8 mouse cellular contexts compared by ENCODE assay signal in the genomic region with DNA sequence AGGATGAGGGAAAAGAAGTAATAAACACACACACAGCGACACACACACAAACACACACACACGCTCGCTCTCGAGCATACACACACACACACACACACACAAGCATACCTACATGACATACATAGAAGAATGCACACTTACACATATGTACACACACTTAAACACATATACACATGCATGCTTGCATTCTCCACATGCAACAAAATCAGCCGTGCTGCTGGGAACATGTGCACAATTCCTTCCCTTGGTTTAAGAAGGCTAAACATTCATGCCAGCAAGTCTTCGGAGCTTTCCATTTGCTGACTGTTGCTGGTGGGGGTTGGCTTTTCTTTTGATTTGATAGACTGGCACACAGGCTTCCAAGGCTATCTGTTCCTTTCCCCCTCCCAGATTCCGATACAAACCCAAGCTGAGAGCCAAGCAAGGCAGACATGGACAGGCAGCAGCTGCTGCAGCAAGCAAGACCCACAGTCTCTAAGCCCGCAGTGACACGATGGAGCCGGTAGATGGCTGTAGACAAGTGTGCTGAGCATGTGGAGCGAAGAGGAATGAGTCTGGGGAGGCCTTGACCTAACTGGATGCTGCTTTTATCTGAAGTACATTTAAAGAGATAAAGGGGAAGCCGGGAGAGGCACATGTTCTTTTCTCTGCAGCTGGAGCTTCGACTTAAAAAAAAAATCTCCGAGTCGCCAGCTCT.
DNase-seq lines count a peak whose midpoint lies in the region; ATAC-seq lines count a peak whose summit lies in the region.

No protein-coding gene starts in this region.

- H3K27me3 ChIP-seq in lung, embryonic 15.5 days = no peaks in the 10 kb centered on the region

- H3K4me1 ChIP-seq in lung, embryonic 15.5 days = no peaks in the 10 kb centered on the region

- peak; percentile 71 for DNase-seq in ES-CJ7 (ENCODE audit: low read depth, low spot score)
- peak; percentile 60 to 71 for DNase-seq in cerebellum, adult 18-20 months
- peak; percentile 33 to 76 for DNase-seq in frontal cortex, adult 2 months (ENCODE audit: extremely low spot score in 1 of 2, low spot score in 1 of 2)
- peak; percentile 76 for DNase-seq in heart, postnatal 4 days
- peak; percentile 61 to 64 for DNase-seq in layer of hippocampus, adult 8-10 months (ENCODE audit: low spot score in 2 of 2)
- DNase-seq in retina, embryonic 14.5 days (ENCODE audit: low spot score) = peak; percentile 83
- no peak for DNase-seq in spleen, adult 12 weeks (ENCODE audit: low spot score)

- no peak overlapping the region for H3K27ac ChIP-seq in lung, embryonic 15.5 days

- H3K36me3 ChIP-seq in lung, embryonic 15.5 days = no peaks in the 10 kb centered on the region

- no peak overlapping the region for H3K4me2 ChIP-seq in lung, embryonic 15.5 days

- no peak overlapping the region for H3K9ac ChIP-seq in lung, embryonic 15.5 days

- no peaks in the 10 kb centered on the region for H3K9me3 ChIP-seq in lung, embryonic 15.5 days

- WGBS in lung, embryonic 15.5 days = 27% methylated on average over 15 of the region's 15 CpGs

- ATAC-seq in lung, embryonic 15.5 days (ENCODE audit: borderline replicate concordance, extremely low read depth, low FRiP score, low TSS enrichment) = peak; percentile 89; the same call in 1 of the 2 replicates

- no peak overlapping the region for H3K4me3 ChIP-seq in lung, embryonic 15.5 days
